Mouse (Mus musculus) heart, adult 9 months (tissue): ENCODE measurements around the gene Tceanc2.
A peak's percentile ranks its signal among the peaks of the same experiment; 100 is the strongest.
"Not testable (repeated sequence)": the region's sequence is repeated elsewhere in the genome, so short reads cannot be mapped to it uniquely, and the experiment has no call there.

Experiments used
- DNase-seq, 2 experiments: peaks; one replicate each; pipeline ENCODE4 v3.0.0; 2022; ENCODE audit warnings: low spot score in 2 of 2

Tceanc2 gene

DNA sequence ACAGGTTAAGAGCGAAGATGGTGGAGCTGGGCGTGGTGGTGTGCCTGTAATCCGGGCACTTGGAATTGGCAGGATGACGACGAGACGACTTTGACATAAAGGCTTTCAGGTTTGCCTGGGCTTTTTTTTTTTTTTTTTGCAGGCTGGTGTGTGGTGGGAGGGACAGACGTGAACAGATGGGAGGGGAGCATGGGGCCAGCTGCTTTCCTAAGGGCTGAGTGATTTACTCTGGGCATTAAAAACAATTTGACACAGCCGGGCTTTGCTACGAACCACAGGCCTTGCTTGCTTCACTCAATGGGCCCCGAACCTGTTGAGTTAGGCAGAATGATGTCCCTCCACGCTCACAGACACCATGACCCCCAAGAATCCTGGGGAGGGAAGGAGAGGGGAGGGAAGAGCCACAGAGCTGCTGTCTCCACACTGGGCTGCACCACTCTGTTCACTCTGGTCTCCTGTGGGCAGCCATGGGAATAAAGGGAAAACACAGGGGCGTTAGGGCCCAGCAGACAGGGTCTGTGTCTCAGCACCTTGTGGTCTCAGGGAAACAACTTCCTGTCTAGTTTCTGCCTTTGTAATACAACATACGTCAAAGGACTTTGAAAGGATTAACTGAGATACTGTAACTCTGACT lies 51.9 kb downstream of the Tceanc2 start:
- no peak for DNase-seq

DNA sequence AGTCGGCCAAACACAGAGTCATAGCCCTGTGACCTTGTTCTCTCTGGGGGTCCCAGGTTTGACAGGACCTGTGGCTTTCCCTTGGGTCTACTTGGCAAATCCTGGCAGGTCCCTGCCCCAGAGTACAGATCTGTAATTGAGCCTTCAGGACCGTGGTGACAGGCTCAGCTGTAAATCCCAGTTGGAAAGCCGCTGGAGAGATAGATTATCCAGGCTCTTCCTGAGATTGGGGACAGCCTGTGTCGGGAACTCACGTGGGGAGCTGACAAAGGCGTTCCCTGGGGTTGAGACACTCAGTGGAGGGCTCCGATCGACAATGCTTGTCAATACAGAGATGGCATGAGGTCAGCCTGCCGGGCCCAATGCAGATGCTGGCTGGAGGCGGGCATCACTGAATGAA lies 52.5 kb downstream of the Tceanc2 start:
- DNase-seq, result no peak

DNA sequence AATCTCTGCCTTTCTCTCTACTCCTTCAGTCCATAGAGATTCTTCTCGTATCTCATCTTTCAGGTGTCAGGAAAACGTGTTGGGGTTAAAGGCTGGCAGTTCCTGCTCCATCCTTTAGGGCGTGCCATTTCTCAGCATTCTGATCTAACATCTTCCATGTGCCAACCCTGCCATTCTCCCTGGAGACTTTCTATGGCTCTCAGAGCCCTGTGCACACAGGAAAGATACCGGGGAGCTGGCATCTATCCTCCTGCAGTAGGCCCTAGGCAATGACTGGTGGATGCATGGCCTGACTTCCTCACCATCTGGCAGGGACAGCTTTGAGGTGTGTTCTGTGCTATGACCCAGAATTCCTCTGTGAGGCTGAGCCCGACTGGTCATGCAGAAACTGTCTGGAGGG lies 53.8 kb downstream of the Tceanc2 start:
- DNase-seq, result no peak

DNA sequence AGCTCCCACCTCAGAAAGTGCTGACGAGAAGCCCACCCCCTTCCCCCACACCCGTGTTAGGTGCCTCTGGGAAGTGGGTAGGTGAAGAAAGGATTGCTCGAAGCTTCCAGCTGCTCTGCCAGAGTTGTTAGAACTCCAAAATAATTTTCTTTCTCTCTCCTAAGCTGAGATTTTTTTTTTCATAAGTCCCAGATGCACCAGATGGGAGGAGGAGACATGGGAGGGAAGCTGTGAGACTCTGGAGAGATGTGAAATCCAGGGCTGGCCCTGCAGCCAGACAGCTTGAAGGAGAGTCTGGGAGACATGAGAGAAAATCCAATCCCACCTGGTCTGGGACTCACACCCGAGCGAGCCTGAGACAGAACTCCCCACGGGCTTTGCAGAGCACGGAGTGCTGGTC lies 54.5 kb downstream of the Tceanc2 start:
- DNase-seq, result no peak

DNA sequence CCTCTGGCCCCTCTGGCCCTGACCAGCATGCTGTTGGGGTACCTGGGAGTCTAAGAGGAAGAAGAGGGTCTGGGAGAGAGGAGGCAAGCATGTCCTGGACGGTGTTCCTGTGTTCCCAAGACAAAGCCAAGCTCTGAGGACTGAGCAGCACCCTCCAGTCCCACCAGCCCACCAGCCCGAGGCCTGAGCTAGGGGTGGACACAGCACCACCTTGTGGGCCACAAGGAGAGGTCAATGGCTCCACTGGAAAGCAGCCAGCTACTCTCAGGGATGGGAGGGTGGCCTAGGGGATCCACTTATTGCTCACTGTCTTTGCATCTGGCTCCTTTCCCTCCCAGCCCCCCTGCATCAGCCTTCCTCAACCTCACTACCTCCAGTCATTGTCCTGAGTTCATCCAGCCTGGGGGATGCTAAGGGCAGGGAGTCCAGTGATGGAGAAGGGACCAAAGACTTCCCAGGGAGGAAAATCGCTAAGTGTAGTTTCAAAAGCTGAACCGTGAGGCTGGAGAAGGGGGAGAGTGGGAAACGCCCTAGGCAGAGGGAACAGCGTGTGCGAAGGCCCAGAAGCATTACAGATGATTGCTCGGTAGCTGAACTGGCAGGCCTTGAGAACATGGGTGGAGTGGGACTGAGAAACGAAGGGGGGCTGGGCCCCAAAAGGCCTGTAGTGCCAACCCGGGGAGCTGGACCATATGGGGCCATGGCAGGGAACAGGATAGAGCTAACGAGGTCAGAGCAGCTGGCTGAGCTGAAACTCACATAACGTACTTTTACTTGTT lies 57.6 kb downstream of the Tceanc2 start:
- peak; percentile 11 to 17 for DNase-seq

DNA sequence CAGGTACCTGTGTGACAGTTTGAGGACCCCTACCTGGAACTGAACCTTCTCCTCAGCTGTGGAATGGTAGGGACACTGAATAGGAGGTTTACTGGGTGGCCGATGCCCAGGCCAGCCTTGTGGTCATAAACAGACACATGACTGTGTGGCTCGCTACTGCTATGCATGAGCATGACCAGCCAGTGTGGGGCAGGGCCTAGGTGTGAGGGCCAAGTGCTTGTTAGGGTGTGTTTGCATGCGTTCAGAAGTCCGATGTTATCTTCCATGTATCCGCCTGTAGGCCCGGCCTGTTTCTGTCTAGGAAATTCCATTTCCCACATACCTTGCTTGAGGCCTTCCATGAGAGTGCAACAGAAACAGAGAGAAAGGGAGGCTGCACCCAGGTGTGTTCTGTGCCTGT lies 58.2 kb downstream of the Tceanc2 start:
- no peak for DNase-seq

DNA sequence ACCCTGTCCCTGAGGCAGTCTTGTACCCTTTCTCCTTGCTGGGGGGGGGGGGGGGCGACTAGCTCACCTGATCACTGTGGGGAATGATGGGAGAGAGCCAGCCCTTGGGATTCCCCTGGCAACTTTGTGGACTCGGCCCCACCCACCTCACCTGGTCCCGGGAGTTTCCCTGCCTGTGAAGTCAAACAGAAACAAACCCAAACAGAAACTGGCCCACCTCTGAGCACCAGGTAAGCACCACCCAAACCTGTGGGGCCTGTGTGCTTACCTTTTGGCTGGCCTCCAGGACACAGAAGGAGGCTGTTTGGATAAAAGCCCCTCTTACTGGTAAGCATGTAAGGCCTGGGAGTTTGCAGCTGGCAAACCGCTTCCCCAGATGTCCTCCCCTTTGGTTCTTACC lies 59.9 kb downstream of the Tceanc2 start:
- no peak for DNase-seq

DNA sequence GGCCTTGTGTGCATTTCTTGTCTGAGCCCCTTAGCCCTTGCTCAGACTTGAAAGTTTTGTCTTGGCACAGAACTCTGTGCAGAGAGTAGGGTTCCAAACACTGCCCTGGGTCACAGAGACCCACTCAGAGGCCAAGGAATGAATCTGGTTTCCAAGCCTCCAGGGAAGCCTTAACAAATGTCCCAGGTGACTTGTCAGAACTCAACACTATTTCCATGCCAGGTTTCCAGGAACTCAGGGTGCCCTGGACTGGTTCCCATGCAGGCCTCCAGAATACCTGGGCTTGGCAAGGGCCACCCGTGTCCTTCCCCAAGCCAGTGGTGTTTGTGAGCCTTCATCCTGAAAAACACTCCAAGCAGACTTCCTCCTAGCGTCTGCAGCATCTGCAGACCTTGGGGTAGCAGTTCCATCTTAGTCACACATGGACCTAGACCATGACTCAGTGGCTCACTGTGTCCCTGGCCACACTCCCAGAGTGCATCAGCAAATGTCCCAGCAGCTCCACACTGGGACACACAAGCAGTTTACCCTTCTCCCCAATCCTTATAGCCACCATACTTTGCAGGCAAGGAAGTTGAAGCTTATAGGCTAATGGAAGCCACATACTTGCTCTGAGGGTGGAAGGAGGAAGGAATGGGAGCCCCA lies 61.1 kb downstream of the Tceanc2 start:
- no peak for DNase-seq

DNA sequence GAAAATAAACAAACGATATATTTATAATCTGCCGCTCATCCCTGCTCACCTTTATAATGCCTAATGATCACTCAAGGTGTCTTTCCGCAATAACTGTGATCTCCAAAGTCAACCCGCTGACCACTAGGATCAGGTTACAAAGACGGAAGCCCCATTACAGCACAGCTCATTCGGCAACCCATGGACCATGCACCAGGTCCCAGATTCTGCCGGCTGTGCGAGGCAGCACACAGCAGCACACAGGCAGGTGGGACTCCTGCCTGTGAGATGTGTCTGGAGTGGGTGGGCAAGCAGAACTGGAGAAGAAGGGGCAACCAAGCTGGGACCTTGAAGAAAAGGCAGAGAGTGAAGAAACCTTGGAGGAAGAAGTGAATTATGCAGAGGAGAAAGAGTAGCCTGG lies 64.6 kb downstream of the Tceanc2 start:
- DNase-seq, result no peak

DNA sequence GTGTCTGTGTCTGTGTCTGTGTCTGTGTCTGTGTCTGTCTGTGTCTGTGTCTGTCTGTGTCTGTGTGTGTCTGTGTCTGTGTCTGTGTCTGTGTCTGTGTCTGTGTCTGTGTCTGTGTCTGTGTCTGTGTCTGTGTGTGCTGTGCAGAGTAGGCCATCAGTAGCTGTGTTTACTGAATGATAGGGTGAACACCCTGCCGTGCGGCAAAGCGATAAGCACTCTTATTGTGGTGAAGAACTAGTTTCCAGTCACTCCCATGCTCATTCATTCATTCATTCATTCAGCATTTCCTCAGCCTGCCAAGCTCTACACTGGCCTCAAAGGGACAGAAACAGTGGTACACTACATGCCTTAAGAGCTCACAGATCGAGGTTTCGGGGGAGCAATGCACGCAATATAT lies 69.7 kb downstream of the Tceanc2 start:
- not testable (repeated sequence) for DNase-seq

DNA sequence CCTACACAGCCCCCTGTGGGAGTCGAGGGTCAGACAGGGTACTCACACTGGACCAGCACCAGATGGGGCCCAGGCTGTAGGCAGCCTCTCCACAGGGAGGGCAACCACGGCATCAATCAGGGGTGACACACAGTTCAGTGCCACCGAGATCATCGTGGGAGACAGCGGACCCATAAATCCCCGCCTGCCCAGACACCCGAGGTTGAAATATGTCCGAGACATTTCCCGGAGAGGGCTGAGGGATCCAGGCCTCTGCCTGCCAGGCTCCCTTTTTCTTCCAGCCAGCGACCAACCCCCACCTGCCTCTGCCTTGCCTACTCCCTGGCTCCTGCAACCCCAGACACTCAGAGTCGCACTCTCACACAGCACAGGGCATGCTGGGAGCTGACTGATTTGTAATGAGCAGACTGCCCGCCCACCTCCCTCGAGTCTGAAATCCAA lies 70.6 kb downstream of the Tceanc2 start:
- DNase-seq, result no peak

DNA sequence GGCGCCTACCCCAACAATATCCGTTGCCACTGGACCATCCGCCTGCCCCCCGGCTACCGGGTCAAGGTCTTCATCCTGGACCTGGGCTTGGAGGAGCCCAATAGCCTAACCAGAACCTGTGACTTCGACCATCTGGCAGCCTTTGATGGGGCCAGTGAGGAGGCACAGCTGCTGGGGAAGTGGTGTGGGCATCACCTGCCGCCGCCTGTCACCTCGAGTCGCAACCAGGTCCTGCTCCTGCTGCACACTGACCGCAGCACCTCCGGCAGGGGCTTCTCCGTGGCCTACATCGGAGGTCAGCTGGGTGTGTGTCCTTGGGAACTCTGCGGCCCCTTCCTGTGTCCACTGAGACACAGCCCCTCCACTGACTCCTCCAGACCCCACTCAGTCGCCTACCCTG lies 72.1 kb downstream of the Tceanc2 start:
- no peak for DNase-seq

DNA sequence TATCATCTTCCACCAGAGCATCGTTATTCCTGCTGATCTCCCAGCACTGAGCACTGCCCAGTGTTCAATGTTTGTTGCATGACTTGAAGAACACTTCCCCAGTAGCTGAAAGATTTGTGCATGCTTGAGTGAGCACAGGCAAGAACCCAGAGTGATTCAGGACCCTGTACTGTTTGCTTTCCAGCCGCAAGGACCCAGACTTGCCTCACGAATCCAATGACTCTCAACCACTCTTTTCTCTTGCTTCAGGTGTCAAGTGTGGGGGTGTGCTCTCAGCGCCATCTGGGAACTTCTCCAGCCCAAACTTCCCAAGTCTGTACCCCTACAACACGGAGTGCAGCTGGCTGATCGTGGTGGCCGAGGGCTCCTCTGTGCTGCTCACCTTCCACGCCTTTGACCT lies 76.7 kb downstream of the Tceanc2 start:
- no peak for DNase-seq

DNA sequence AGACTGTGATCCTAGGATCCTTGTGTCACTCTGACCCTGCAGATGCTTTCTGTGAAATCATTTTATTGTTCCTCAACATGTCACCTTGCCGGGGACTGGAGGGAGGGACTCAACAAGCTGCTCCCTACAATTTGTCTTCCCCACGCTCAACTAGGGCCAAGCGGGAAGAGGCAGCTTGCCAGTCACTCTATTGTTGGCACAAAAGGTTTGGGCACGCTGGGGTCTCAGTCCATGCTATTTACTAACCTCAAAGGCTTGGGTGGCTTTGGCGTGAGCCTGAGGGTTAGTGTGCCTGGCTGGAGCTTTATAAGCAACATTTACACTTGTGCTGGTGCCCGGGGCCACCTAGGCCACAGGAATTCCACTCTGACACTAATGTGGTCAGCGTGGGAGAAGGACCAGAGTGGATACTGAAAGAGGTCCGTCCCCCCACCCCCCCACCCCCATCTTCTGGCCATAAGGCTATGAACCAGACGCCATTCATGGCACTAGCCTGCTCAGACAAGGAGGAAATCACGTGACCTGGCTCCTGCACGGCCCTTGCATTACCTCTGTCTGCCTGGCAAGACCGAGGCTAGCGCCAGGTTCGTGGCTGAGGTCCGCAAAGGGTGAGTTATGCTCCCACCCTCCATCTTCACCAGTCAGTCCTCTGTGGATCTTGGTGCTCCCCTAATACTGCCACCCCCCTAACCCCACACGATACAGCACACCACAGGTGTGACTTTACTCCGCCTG lies 80.0 kb downstream of the Tceanc2 start:
- DNase-seq, result no peak

DNA sequence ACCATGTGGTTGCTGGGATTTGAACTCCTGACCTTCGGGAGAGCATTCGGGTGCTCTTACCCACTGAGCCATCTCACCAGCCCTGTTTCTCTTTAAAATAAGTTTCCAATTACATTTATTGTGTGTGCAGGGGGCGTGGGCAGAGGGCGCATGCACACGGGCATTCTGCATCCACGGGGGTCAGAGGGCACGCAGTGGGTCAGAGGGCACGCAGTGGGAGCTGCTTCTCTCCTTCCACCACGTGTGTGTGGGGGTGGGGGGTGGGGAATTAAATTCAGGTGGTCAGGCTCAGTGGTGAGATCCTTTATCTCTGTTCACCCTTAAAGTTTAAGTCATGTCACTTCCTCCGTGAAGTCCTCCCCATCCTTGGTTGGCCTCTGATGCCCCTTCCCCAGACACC lies 80.5 kb downstream of the Tceanc2 start:
- no peak for DNase-seq

DNA sequence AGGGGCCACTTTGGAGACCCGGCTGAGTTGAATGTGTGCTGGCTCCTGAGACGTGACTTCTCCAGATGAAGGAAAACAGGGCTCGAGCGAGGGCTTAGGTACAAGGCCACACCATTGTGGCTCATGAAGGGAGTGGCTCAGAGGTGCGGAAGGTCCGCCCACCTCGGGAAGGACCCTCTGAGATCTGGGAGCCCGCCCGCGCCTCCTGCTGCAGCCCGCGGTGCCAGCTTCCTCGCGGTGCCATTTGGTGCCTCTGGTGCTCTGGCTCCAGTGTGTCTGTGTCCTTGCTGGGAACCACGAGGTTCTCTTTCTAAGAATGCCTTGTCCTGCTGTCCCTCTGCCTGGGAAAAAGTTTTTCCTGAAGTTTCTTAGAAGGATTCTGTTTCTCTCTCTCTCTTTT lies 81.0 kb downstream of the Tceanc2 start:
- DNase-seq, result no peak

DNA sequence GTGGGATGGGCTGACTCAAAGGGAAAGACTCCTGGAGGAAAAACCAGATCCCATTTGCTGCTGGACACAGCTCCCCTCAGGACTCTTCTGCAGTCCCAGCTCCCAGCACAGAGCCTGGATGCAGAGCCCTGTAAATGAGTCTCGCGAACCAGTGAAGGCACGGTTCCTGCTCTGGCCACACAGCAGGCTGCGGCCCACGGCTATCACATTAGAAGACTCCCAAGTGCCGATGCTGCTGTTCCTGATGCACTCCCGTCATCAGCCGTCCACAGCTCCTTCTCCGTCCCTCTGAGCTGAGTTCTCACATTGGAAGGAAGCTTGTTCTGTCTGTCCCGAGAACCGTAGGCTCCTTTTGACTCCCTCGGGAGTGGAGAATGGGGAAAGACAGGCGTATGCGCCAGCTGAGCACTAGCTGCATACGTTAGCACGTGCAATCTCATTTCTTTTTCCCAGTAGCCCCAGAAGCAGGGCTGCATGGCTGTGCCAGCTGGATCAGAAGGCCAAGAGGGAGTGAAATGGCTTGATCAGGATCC lies 82.0 kb downstream of the Tceanc2 start, which contains the start of gene Cdcp2:
TSS of gene Cdcp2 (plus strand) at position 51 of the 533 bp plus-strand sequence.
- DNase-seq, result no peak

DNA sequence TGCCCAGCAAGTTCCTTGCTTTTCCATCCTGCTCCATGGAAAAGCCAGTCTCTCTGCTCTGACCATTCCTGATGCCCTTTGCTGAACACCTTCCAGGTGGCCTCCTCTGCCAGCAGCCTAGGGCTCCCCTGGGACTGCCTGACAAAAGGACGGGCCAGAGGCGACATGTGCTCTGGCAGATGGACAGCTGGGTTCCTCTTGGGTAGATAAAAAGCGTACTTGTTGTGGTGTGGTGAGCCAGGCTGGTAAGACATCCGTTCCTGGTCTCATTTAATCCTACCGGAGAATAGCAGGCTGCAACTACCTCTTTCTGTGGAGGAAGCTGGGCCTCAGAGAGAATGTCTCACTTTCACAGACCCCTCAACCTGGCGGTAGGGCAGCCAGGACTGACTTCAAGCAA lies 82.9 kb downstream of the Tceanc2 start:
- DNase-seq, result no peak

DNA sequence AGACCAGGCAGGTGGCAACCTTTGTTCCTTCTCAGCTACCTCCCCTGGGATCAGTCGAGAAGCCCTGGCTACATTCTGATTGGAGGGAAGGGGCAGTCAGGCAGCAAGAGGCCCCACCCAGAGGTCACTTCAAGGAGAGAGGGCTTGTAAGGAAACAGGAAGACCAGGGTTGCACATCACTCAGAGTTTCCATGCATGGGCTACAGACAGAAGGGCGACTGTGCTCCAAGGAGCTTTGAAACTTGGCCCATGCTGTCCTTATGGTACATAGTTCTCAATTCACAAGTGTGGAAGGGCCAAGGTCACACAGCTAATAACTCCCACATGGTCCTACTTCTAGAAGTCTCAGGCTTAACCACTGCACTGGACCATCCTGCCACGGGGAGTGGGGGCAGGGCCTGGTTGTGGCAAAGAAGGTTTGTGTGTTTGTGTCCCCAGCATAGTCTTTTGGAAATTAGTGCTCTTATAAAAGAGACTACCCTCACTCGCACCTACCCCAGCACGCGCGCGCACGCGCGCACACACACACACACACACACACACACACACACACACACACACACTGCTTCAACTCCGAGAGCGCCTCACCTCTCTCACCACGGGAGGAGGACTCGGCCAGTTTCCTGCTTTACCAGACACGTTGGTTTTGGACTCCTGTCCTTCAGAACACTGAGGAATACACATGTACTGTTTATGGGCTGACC lies 84.3 kb downstream of the Tceanc2 start:
- no peak for DNase-seq

DNA sequence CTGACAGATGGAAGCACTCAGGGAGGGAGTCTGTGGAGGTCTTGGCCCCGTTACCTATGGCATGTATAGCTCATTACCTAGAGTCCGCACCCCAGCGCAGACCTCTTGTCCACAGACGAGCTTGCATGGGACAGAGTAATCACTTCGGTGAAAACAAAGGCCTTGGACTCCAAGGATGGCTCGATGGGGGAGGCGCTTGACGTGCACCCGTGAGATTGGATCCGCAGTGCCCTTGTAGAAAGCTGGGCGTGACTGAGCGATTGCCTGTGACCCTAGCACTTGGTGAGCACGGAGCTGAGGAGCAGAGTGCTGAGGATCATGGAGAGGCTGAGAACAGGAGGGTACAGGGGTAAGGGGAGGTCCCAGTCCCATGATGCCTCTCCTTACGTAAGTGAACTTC lies 87.2 kb downstream of the Tceanc2 start:
- no peak for DNase-seq

DNA sequence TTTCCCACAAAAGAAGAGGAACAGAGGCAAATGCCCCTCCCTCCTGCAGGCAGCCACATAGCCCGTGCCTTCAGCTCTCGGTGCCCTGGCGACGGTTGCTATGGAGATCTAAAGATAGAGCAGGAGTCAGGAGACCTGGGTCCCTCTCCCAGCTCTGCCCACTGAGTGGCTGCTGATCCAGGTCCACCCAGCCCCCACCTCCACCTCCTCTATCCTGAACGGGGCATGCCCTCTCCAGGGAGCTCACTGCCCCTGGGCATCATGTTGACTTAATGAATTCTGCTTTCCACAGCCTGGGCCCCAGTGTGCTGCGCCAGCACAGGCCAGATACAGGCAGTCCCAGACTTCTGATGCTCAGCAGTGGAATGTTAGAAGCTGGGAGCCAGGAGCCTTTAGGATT lies 94.1 kb downstream of the Tceanc2 start:
- DNase-seq, result no peak
